Mouse (Mus musculus) MEL (cell line): ENCODE results near the gene Sec16a. TPM values are rescaled to one million over a fixed set of nuclear protein-coding genes. Genes with fewer than 3 reads are reported as not detected.

Experiments used
- DNase-seq: peaks from one replicate; pipeline ENCODE4 v3.0.0; 2011; ENCODE audit warnings: low read depth, low spot score
- H3K27ac ChIP-seq: 2 replicates; pipeline ENCODE4 v1.5.1; 2012; ENCODE audit warnings: low read depth, mild to moderate bottlenecking, control low read depth, low read length, moderate library complexity; ENCODE audit not compliant: control insufficient read depth
- H3K27me3 ChIP-seq, 2 experiments: fragments of 150-350 bp in 1 of 2; sonication (generic) in 1 of 2; 2 replicates each; pipeline ENCODE4 v1.6.1; 2012; ENCODE audit warnings: low read length in 2 of 2, mild to moderate bottlenecking in 2 of 2, improper control_type of control experiment in 1 of 2, moderate library complexity in 1 of 2; ENCODE audit not compliant: insufficient read depth in 2 of 2, control insufficient read depth in 1 of 2
- H3K36me3 ChIP-seq, 2 experiments: 2 replicates each; pipeline ENCODE4 v1.6.1; 2012 to 2014; ENCODE audit warnings: low read length in 2 of 2, improper control_type of control experiment in 1 of 2, inconsistent platforms in 1 of 2, mild to moderate bottlenecking in 1 of 2; ENCODE audit not compliant: insufficient read depth in 2 of 2, control insufficient read depth in 1 of 2
- H3K4me1 ChIP-seq, 2 experiments: fragments of 150-350 bp in 1 of 2; sonication (generic) in 1 of 2; 2 replicates each; pipeline ENCODE4 v1.6.1; 2012; ENCODE audit warnings: low read length in 2 of 2, improper control_type of control experiment in 1 of 2, mild to moderate bottlenecking in 1 of 2; ENCODE audit not compliant: insufficient read depth in 2 of 2, control insufficient read depth in 1 of 2
- H3K4me3 ChIP-seq, 2 experiments: fragments of 150-350 bp in 1 of 2; sonication (generic) in 1 of 2; 2 replicates each; pipeline ENCODE4 v1.5.1; 2012; ENCODE audit warnings: low read depth in 2 of 2, low read length in 2 of 2, mild to moderate bottlenecking in 2 of 2, moderate library complexity in 2 of 2, control low read depth in 1 of 2, improper control_type of control experiment in 1 of 2; ENCODE audit not compliant: control insufficient read depth in 1 of 2, insufficient read depth in 1 of 2
- H3K79me2 ChIP-seq: 2 replicates; pipeline ENCODE4 v1.6.1; 2012; ENCODE audit warnings: mild to moderate bottlenecking, low read length, moderate library complexity; ENCODE audit not compliant: control insufficient read depth, poor library complexity, insufficient read depth
- H3K9ac ChIP-seq: 2 replicates; pipeline ENCODE4 v1.6.1; 2012; ENCODE audit warnings: low read depth, mild to moderate bottlenecking, control low read depth, low read length, moderate library complexity; ENCODE audit not compliant: control insufficient read depth, poor library complexity, severe bottlenecking
- H3K9me3 ChIP-seq: fragments of 150-350 bp; sonication (generic); replicated peaks from 2 replicates; pipeline ENCODE4 v1.6.1; 2012; ENCODE audit warnings: mild to moderate bottlenecking, low read length, improper control_type of control experiment, moderate library complexity; ENCODE audit not compliant: insufficient read depth
- CHD1 ChIP-seq: IDR thresholded peaks from 2 replicates; pipeline ENCODE4 v1.6.1; 2012; ENCODE audit warnings: low read depth, mild to moderate bottlenecking, inconsistent platforms, low read length, improper control_type of control experiment
- E2F4 ChIP-seq: IDR thresholded peaks from 2 replicates; pipeline ENCODE4 v1.6.1; 2011; ENCODE audit warnings: low read depth, low read length, improper control_type of control experiment, borderline replicate concordance
- EP300 ChIP-seq, 2 experiments: IDR thresholded peaks; 2 replicates each; pipeline ENCODE4 v1.6.1; 2011; ENCODE audit warnings: improper control_type of control experiment in 2 of 2, low read length in 2 of 2, low read depth in 1 of 2, mild to moderate bottlenecking in 1 of 2
- ETS1 ChIP-seq: IDR thresholded peaks from 2 replicates; pipeline ENCODE4 v1.6.1; 2012; ENCODE audit warnings: low read depth, mild to moderate bottlenecking, inconsistent platforms, low read length, improper control_type of control experiment, moderate library complexity
- HCFC1 ChIP-seq: IDR thresholded peaks from 2 replicates; pipeline ENCODE4 v1.6.1; 2012; ENCODE audit warnings: low read depth, mild to moderate bottlenecking, inconsistent platforms, low read length, improper control_type of control experiment, moderate library complexity
- KAT2A ChIP-seq: conservative IDR thresholded peaks from 2 replicates; pipeline ENCODE4 v1.6.1; 2012; ENCODE audit warnings: low read depth, low read length, improper control_type of control experiment, inconsistent platforms
- MAFK ChIP-seq: IDR thresholded peaks from 2 replicates; pipeline ENCODE4 v1.6.1; 2011; ENCODE audit warnings: low read depth, mild to moderate bottlenecking, low read length, improper control_type of control experiment, borderline replicate concordance
- MAX ChIP-seq: IDR thresholded peaks from 2 replicates; pipeline ENCODE4 v1.6.1; 2011; ENCODE audit warnings: low read length, improper control_type of control experiment
- MXI1 ChIP-seq: IDR thresholded peaks from 2 replicates; pipeline ENCODE4 v1.6.1; 2011; ENCODE audit warnings: mild to moderate bottlenecking, low read depth, low read length, improper control_type of control experiment
- MYC ChIP-seq: IDR thresholded peaks from 2 replicates; pipeline ENCODE4 v1.6.1; 2011; ENCODE audit warnings: low read depth, mild to moderate bottlenecking, low read length, improper control_type of control experiment, moderate library complexity
- NELFE ChIP-seq: IDR thresholded peaks from 2 replicates; pipeline ENCODE4 v1.6.1; 2011; ENCODE audit warnings: low read depth, low read length, improper control_type of control experiment
- POLR2A ChIP-seq, 2 experiments: IDR thresholded peaks; 2 replicates each; pipeline ENCODE4 v1.6.1; 2011 to 2012; ENCODE audit warnings: low read length in 2 of 2, mild to moderate bottlenecking in 2 of 2, control low read depth in 1 of 2, improper control_type of control experiment in 1 of 2, low read depth in 1 of 2, moderate library complexity in 1 of 2; ENCODE audit not compliant: control insufficient read depth in 1 of 2, insufficient read depth in 1 of 2, poor library complexity in 1 of 2
- POLR2AphosphoS2 ChIP-seq: IDR thresholded peaks from 2 replicates; pipeline ENCODE4 v1.6.1; 2011; ENCODE audit warnings: low read length, improper control_type of control experiment
- RAD21 ChIP-seq: IDR thresholded peaks from 2 replicates; pipeline ENCODE4 v1.6.1; 2011; ENCODE audit warnings: mild to moderate bottlenecking, low read depth, low read length, improper control_type of control experiment
- SIN3A ChIP-seq: IDR thresholded peaks from 2 replicates; pipeline ENCODE4 v1.6.1; 2012; ENCODE audit warnings: low read length, improper control_type of control experiment, inconsistent platforms
- TAL1 ChIP-seq: IDR thresholded peaks from 2 replicates; pipeline ENCODE4 v1.6.1; 2012; ENCODE audit warnings: mild to moderate bottlenecking, inconsistent platforms, low read length, moderate library complexity, mixed read lengths
- UBTF ChIP-seq: IDR thresholded peaks from 2 replicates; pipeline ENCODE4 v1.6.1; 2012; ENCODE audit warnings: low read depth, mild to moderate bottlenecking, inconsistent platforms, low read length, improper control_type of control experiment, moderate library complexity, borderline replicate concordance; ENCODE audit not compliant: insufficient read depth
- USF1 ChIP-seq: IDR thresholded peaks from 2 replicates; pipeline ENCODE4 v1.6.1; 2014; ENCODE audit warnings: low read depth, mild to moderate bottlenecking, inconsistent platforms, low read length, improper control_type of control experiment, moderate library complexity
- ZC3H11A ChIP-seq: IDR thresholded peaks from 2 replicates; pipeline ENCODE4 v1.6.1; 2012; ENCODE audit warnings: low read depth, mild to moderate bottlenecking, inconsistent platforms, low read length, improper control_type of control experiment
- ZKSCAN1 ChIP-seq: IDR thresholded peaks from 2 replicates; pipeline ENCODE4 v1.6.1; 2012; ENCODE audit warnings: low read depth, mild to moderate bottlenecking, inconsistent platforms, low read length, improper control_type of control experiment, moderate library complexity
- ZMIZ1 ChIP-seq: IDR thresholded peaks from 2 replicates; pipeline ENCODE4 v1.6.1; 2012; ENCODE audit warnings: low read depth, mild to moderate bottlenecking, inconsistent platforms, low read length, improper control_type of control experiment, moderate library complexity
- polyA plus RNA-seq, 2 experiments: library from polyadenylated mRNA; stranded (reverse) in 1 of 2; unstranded in 1 of 2; fragments of >175 nt in 1 of 2; fragments of >200 nt in 1 of 2; gene quantifications; 2 replicates each; pipeline versions ENCODE4 v1.2.1 to v1.2.4; 2012; ENCODE audit warnings: low replicate concordance in 2 of 2, low read depth in 1 of 2; ENCODE audit not compliant: insufficient read length in 2 of 2, insufficient read depth in 1 of 2, missing spikeins in 1 of 2
- total RNA-seq: library from RNA; depleted of rRNA; stranded (reverse); fragments of 300-350 nt; gene quantifications from 2 replicates; pipeline ENCODE4 v1.2.3, GENCODE M21; 2012

Sec16a gene
- total and polyA plus RNA-seq, 3 experiments, result 20.3 to 38.0 TPM; not detected in 1

DNA sequence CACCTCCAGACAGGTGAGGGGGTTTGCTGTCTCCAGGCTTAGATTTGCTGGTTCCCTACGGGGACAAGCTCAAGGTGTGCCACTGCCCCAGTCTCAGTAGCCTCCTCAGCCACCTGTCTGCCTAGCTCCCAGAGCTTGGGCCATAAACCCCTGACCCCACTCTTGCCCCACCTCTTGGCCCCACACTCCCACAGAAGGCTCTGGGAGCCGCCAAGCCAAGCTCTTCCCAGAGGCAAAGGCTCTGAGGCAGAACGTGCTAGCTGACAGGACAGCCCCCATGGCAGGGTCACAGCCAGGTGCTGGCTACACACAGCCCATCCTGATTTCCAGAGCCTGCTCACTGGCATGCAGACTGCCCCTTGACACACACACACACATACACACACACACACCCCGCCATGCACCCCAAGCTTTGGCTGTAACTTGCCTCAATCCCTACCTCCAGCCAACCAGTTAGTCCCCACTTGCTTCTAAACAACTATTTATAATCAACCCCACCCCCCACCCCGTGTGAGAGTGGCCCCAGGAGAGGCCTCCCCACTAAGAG lies 41.3 kb upstream of the Sec16a start:
- no peaks in the 10 kb centered on the region for H3K79me2 ChIP-seq

DNA sequence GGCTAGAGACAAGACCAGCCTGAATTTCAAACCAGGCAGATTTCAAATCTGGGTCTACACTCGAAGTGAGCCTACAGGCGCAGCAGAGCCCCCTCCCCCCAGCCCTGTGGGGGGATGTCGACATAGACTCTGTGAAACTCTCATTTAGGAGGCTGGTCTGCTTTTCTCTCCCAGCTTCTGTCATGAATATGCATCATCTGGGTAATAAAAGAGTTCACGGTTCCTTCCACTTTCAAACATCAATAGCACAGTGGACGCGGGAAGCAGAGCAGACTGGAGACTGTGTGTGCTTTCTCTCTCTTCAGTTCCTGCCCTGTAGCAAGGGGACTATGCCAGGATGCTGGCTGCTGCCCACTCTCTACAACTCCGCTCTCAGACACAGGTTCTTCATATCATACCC lies 40.7 kb upstream of the Sec16a start:
- no peak overlapping the region for H3K27ac ChIP-seq
- H3K9ac ChIP-seq, result no peak overlapping the region
- no peak overlapping the region for H3K4me3 ChIP-seq
- H3K36me3 ChIP-seq, result no peaks in the 10 kb centered on the region; a peak in 1 of 4 replicates
- H3K79me2 ChIP-seq, result no peaks in the 10 kb centered on the region
- no peaks in the 10 kb centered on the region for H3K9me3 ChIP-seq
- peaks cover 0 to 3% of the 10 kb centered on the region in 2 experiments; a peak in 2 of 4 replicates for H3K4me1 ChIP-seq
- TF ChIP-seq ETS1 (no peak), UBTF (no peak), TAL1 (no peak), ZC3H11A (no peak), HCFC1 (no peak), MYC (no peak), CHD1 (no peak), ZMIZ1 (no peak), MAX (no peak), SIN3A (no peak), ZKSCAN1 (no peak), USF1 (no peak), MAFK (no peak), NELFE (no peak), POLR2AphosphoS2 (no peak), POLR2A (IDR thresholded peaks at IDR 0.05; ENCODE audit: control insufficient read depth in 1 of 2, insufficient read depth in 1 of 2, low read depth in 1 of 2, low read length in 2 of 2, poor library complexity in 1 of 2) (no peak), RAD21 (no peak), EP300 (IDR thresholded peaks at IDR 0.05; ENCODE audit: low read depth in 1 of 2, low read length in 2 of 2) (no peak), MXI1 (no peak), KAT2A (no peak)
- peaks cover 0 to 3% of the 10 kb centered on the region in 2 experiments; a peak in 1 of 4 replicates for H3K27me3 ChIP-seq
- DNase-seq, result no peak

More for the DNA sequence above, 41.3 kb upstream of the Sec16a start:
- no peaks in the 10 kb centered on the region for H3K9me3 ChIP-seq
- H3K27ac ChIP-seq, result no peak overlapping the region
- H3K27me3 ChIP-seq, result 0 out of 4 replicates have a peak, but pooled peaks cover 0 to 3% of the 10 kb centered on the region in 2 experiments
- no peak overlapping the region for H3K9ac ChIP-seq
- H3K4me3 ChIP-seq, result no peak overlapping the region
- no peak for DNase-seq
- H3K4me1 ChIP-seq, result peaks cover 0 to 3% of the 10 kb centered on the region in 2 experiments; a peak in 2 of 4 replicates
- H3K36me3 ChIP-seq, result no peaks in the 10 kb centered on the region; a peak in 1 of 4 replicates
- TF ChIP-seq MXI1 (no peak), E2F4 (no peak)
- TF ChIP-seq, all 39 proteins: peak for 0
